Mouse (Mus musculus): ENCODE measurements around the gene Abcc5. TPM values are rescaled to one million over a fixed set of nuclear protein-coding genes. Genes with fewer than 3 reads are reported as not detected.
A peak's percentile ranks its signal among the peaks of the same experiment; 100 is the strongest.
"Not testable (repeated sequence)": the region's sequence is repeated elsewhere in the genome, so short reads cannot be mapped to it uniquely, and the experiment has no call there.

Gene Abcc5
- polyA plus RNA-seq, 1 experiment from 2014 or later = 86.0 TPM

GRCm38 (mm10) chr16:20396851-20397250, 29.3 kb downstream of the Abcc5 start:
- ATAC-seq (ENCODE audit: insufficient number of reproducible peaks, low FRiP score) = no peak
- H3K9ac ChIP-seq = no peak overlapping the region
- no peaks in the 10 kb centered on the region for H3K9me3 ChIP-seq (replicated peaks)
- no peaks in the 10 kb centered on the region for H3K27me3 ChIP-seq (replicated peaks)
- no peak overlapping the region for H3K4me2 ChIP-seq
- peaks cover 78% of the 10 kb centered on the region for H3K36me3 ChIP-seq
- no peak overlapping the region for H3K27ac ChIP-seq (ENCODE audit: poor library complexity, severe bottlenecking)
- no peaks in the 10 kb centered on the region for H3K4me1 ChIP-seq (replicated peaks)
- H3K4me3 ChIP-seq = no peak overlapping the region
- WGBS = 91% methylated on average over 10 of the region's 10 CpGs

GRCm38 (mm10) chr16:20395216-20395907, 30.8 kb downstream of the Abcc5 start:
- no peak overlapping the region for H3K4me3 ChIP-seq
- 92% methylated on average over 11 of the region's 11 CpGs for WGBS

GRCm38 (mm10) chr16:20391753-20392152, 34.4 kb downstream of the Abcc5 start:
- no peaks in the 10 kb centered on the region for H3K4me1 ChIP-seq (replicated peaks)
- peaks cover 85% of the 10 kb centered on the region for H3K36me3 ChIP-seq
- ATAC-seq (ENCODE audit: insufficient number of reproducible peaks, low FRiP score) = no peak
- H3K4me3 ChIP-seq = no peak overlapping the region
- no peak overlapping the region for H3K27ac ChIP-seq (ENCODE audit: poor library complexity, severe bottlenecking)
- whole genome bisulfite sequencing = 85% methylated on average over 3 of the region's 3 CpGs
- H3K9ac ChIP-seq = no peak overlapping the region
- no peak overlapping the region for H3K4me2 ChIP-seq
- no peaks in the 10 kb centered on the region for H3K9me3 ChIP-seq (replicated peaks)
- no peaks in the 10 kb centered on the region for H3K27me3 ChIP-seq (replicated peaks)

More at GRCm38 (mm10) chr16:20395216-20395907, 30.8 kb downstream of the Abcc5 start:
- H3K27me3 ChIP-seq (replicated peaks) = no peaks in the 10 kb centered on the region
- no peak overlapping the region for H3K27ac ChIP-seq (ENCODE audit: poor library complexity, severe bottlenecking)
- no peak overlapping the region for H3K4me2 ChIP-seq
- H3K36me3 ChIP-seq = peaks cover 81% of the 10 kb centered on the region
- H3K9ac ChIP-seq = no peak overlapping the region
- H3K9me3 ChIP-seq (replicated peaks) = no peaks in the 10 kb centered on the region
- ATAC-seq (ENCODE audit: insufficient number of reproducible peaks, low FRiP score) = no peak
- H3K4me1 ChIP-seq (replicated peaks) = no peaks in the 10 kb centered on the region

GRCm38 (mm10) chr16:20390233-20390632, 36.0 kb downstream of the Abcc5 start:
- no peak overlapping the region for H3K9ac ChIP-seq
- no peaks in the 10 kb centered on the region for H3K9me3 ChIP-seq (replicated peaks)
- no peaks in the 10 kb centered on the region for H3K27me3 ChIP-seq (replicated peaks)
- no peak overlapping the region for H3K4me2 ChIP-seq
- WGBS = 66% methylated on average over 6 of the region's 6 CpGs
- no peak overlapping the region for H3K4me3 ChIP-seq
- no peak overlapping the region for H3K27ac ChIP-seq (ENCODE audit: poor library complexity, severe bottlenecking)
- ATAC-seq (ENCODE audit: insufficient number of reproducible peaks, low FRiP score) = no peak
- no peaks in the 10 kb centered on the region for H3K4me1 ChIP-seq (replicated peaks)
- peaks cover 78% of the 10 kb centered on the region for H3K36me3 ChIP-seq

- no peak for ATAC-seq (ENCODE audit: insufficient number of reproducible peaks, low FRiP score)
- Histone ChIP-seq H3K9me3 (replicated peaks) (no peaks in the 10 kb centered on the region), H3K36me3 (peaks cover 64% of the 10 kb centered on the region), H3K9ac (no peak overlapping the region), H3K4me2 (no peak overlapping the region), H3K27me3 (replicated peaks) (no peaks in the 10 kb centered on the region), H3K4me1 (replicated peaks) (peaks cover 8% of the 10 kb centered on the region), H3K27ac (ENCODE audit: poor library complexity, severe bottlenecking) (no peak overlapping the region), H3K4me3 (no peak overlapping the region)
- 57% methylated on average over 5 of the region's 5 CpGs for WGBS
Observed at GRCm38 (mm10) chr16:20381031-20381430, 45.2 kb downstream of the Abcc5 start.

GRCm38 (mm10) chr16:20375341-20375740, 50.9 kb downstream of the Abcc5 start:
- no peak overlapping the region for H3K9ac ChIP-seq
- WGBS = 89% methylated on average over 5 of the region's 5 CpGs
- no peak for ATAC-seq (ENCODE audit: insufficient number of reproducible peaks, low FRiP score)
- H3K9me3 ChIP-seq (replicated peaks) = no peaks in the 10 kb centered on the region
- H3K4me1 ChIP-seq (replicated peaks) = peaks cover 6% of the 10 kb centered on the region
- H3K36me3 ChIP-seq = peaks cover 75% of the 10 kb centered on the region
- H3K27ac ChIP-seq (ENCODE audit: poor library complexity, severe bottlenecking) = no peak overlapping the region
- no peak overlapping the region for H3K4me3 ChIP-seq
- no peaks in the 10 kb centered on the region for H3K27me3 ChIP-seq (replicated peaks)
- H3K4me2 ChIP-seq = no peak overlapping the region

GRCm38 (mm10) chr16:20371731-20372130, 54.5 kb downstream of the Abcc5 start:
- ATAC-seq (ENCODE audit: insufficient number of reproducible peaks, low FRiP score) = peak; percentile 93
- Histone ChIP-seq H3K9ac (no peak overlapping the region), H3K9me3 (replicated peaks) (no peaks in the 10 kb centered on the region), H3K27ac (ENCODE audit: poor library complexity, severe bottlenecking) (0 out of 2 replicates have a peak overlapping the region, but pooled peaks have one; percentile 31), H3K4me1 (replicated peaks) (peaks cover 6% of the 10 kb centered on the region), H3K4me2 (no peak overlapping the region), H3K36me3 (peaks cover 85% of the 10 kb centered on the region), H3K4me3 (no peak overlapping the region), H3K27me3 (replicated peaks) (no peaks in the 10 kb centered on the region)
- 41% methylated on average over 4 of the region's 4 CpGs for WGBS

GRCm38 (mm10) chr16:20368221-20368620, 58.0 kb downstream of the Abcc5 start:
- peaks cover 87% of the 10 kb centered on the region for H3K36me3 ChIP-seq
- 86% methylated on average over 9 of the region's 9 CpGs for WGBS
- no peaks in the 10 kb centered on the region for H3K9me3 ChIP-seq (replicated peaks)
- ATAC-seq (ENCODE audit: insufficient number of reproducible peaks, low FRiP score) = no peak
- no peak overlapping the region for H3K27ac ChIP-seq (ENCODE audit: poor library complexity, severe bottlenecking)
- no peak overlapping the region for H3K9ac ChIP-seq
- no peak overlapping the region for H3K4me3 ChIP-seq
- H3K4me1 ChIP-seq (replicated peaks) = peaks cover 6% of the 10 kb centered on the region
- no peak overlapping the region for H3K4me2 ChIP-seq
- H3K27me3 ChIP-seq (replicated peaks) = no peaks in the 10 kb centered on the region

GRCm38 (mm10) chr16:20362121-20362520, 64.1 kb downstream of the Abcc5 start:
- Histone ChIP-seq H3K9ac (no peak overlapping the region), H3K4me1 (replicated peaks) (0 out of 2 replicates have a peak, but pooled peaks cover 2% of the 10 kb centered on the region), H3K9me3 (replicated peaks) (no peaks in the 10 kb centered on the region), H3K27me3 (replicated peaks) (no peaks in the 10 kb centered on the region), H3K27ac (ENCODE audit: poor library complexity, severe bottlenecking) (no peak overlapping the region), H3K4me3 (no peak overlapping the region), H3K36me3 (peaks cover 91% of the 10 kb centered on the region), H3K4me2 (no peak overlapping the region)
- WGBS = 88% methylated on average over 11 of the region's 11 CpGs
- no peak for ATAC-seq (ENCODE audit: insufficient number of reproducible peaks, low FRiP score)

- 71% methylated on average over 3 of the region's 3 CpGs for WGBS
- peak; percentile 18; the same call in 1 of the 2 replicates for ATAC-seq (ENCODE audit: insufficient number of reproducible peaks, low FRiP score)
Observed at GRCm38 (mm10) chr16:20361496-20361895, 64.7 kb downstream of the Abcc5 start.

GRCm38 (mm10) chr16:20359643-20360295, 66.4 kb downstream of the Abcc5 start:
- peaks cover 89% of the 10 kb centered on the region for H3K36me3 ChIP-seq
- H3K27ac ChIP-seq (ENCODE audit: poor library complexity, severe bottlenecking) = no peak overlapping the region
- no peak overlapping the region for H3K9ac ChIP-seq
- H3K4me1 ChIP-seq (replicated peaks) = 0 out of 2 replicates have a peak, but pooled peaks cover 4% of the 10 kb centered on the region
- no peak overlapping the region for H3K4me3 ChIP-seq
- H3K4me2 ChIP-seq = no peak overlapping the region
- no peaks in the 10 kb centered on the region for H3K27me3 ChIP-seq (replicated peaks)
- H3K9me3 ChIP-seq (replicated peaks) = no peaks in the 10 kb centered on the region
- no peak for ATAC-seq (ENCODE audit: insufficient number of reproducible peaks, low FRiP score)
- 86% methylated on average over 9 of the region's 9 CpGs for WGBS

More at GRCm38 (mm10) chr16:20361496-20361895, 64.7 kb downstream of the Abcc5 start:
- H3K27ac ChIP-seq (ENCODE audit: poor library complexity, severe bottlenecking); H3K4me1 ChIP-seq (replicated peaks); H3K4me2 ChIP-seq; H3K9ac ChIP-seq; H3K9me3 ChIP-seq (replicated peaks); H3K4me3 ChIP-seq; H3K27me3 ChIP-seq (replicated peaks): not testable (repeated sequence)
- peaks cover 89% of the 10 kb centered on the region for H3K36me3 ChIP-seq
